Mouse (Mus musculus) urinary bladder, postnatal 25 days (tissue): Measurements from ENCODE around the gene Taf3.

Experiments used
- DNase-seq: peaks from one replicate; pipeline ENCODE4 v3.0.0; 2022; ENCODE audit warnings: low spot score

Gene Taf3

DNA sequence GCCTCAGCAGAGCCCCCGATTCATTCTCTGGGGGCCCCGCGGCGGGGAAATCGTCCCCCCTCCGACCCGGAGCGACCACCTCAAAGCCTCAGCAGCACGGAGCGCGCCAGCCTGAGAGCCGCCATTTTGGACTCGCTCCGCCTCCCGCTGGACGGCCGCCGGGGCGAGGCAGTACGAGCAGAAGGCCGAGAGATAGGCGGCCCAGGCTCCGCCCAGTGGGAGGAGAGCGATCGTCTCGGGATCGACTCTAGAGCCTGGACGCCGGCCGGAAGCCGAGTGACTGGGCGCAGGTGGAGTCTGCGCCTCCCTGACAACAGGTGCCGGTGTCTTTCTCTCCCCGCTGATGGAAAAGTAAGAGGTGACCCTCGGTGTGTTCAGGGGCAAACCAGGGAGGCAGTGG is at the start of gene Taf3:
Gene Taf3, minus strand, starts transcription at position 136 of the 400 bp plus-strand sequence.
- DNase-seq = peak; percentile 91

DNA sequence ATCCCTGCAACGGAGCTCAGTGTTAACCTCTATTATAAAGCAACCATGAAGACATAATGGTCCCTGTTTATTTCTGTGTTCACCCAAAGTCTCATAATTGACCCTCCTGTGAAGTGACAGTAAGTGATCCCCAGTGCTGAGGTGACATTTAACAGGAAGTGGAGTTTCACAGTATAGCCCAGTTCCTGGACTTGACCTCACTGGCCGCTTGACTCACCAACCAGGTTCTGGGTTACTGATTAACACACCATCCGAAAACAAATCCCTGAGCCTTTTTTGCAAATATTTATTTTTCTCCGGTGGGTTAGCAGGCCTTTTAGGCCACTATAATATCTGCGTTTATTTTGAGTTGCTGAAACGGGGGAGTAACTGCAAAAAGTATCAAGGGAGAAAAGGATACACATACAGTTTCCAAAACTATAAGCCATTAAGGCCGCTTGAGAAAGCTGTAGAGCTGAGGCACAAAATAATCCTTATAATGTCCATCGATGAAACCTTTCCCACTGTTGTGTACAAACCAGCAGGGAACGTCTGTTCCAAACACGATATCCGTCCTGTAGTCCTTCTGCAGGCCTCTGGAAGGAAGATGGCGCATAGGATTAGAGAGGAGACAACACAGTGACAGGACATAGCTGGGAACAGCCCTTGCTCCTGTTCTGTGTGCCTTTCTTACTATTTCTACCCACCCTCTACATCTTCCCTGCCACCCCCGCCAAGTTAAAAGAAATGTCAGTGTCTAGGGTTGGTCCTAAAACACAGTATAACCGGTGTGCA is 46.1 kb upstream of the Taf3 start:
- no peak for DNase-seq

DNA sequence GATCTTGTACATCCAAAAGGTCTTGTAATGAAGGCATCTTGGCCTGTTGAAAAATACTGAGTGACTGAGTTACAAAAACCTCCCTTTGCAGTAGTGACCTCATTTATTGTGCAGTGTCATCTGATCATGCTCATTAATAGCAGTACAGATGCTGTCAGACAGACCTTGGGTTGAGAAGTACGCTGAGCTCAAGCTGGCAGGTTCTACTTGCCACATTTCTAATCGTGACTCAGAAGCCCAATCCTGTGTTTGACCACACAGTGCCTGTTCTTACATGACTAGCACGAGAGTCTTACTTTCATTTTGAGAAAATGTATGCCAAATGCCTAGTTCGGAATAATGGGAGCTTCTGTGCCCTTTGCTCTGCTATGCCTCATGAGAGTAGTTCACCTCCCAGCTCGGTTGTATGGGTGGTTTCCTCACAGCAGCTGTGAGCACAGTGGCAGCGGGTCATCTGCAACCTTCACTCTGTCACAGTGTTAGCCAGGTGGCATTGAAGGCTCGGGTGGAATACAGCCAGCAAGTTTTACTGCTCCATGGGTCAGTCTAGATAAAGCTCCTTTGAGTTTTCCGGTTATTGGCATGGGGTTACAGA is 39.0 kb upstream of the Taf3 start:
- no peak for DNase-seq

DNA sequence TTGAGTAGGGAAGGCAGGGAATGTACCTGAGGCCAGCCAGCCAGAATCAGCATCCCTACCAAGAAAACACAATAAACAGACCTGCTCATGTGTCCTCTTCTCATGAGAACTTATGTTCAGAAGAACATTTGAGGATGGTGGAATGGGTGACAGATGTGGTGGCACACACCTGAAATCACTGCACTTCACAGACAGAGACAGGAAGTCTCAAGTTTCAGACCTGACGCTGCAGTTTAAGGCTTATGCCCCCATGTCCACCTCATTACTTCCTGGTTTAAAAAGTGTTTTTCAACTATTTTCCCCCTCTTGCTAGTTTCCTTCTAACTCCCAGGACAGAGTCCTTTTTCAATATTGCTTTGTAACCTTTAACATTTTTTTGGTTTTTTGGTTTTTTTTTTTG is 34.3 kb upstream of the Taf3 start:
- no peak for DNase-seq

DNA sequence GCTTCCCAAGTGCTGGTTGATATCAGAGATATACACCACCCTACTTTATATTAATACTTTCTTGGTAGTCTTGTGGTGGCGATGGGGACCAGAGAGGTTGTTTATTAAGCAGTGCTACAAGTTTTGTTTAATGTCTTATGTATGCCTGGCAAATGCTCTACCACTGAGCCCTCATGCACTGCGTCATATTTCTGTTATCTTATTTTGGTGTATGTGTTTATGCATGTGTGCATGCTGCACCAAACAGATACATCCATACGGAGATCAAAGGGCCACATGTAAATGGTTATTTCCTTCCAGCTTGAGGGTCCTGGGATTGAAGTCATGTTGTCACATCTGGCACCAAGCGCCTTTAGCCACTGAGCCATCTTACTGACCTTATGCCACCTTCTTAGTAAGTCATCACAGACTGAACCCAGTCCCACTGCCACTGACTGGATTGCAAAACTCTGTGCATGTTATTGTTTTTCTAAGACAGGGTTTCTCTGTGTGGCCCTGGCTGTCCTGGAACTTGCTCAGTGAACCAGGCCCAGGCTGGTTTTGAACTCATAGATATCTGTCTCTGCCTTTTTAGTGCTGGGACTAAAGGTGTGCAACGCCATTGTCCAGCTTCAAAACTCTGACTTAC is 33.2 kb upstream of the Taf3 start:
- no peak for DNase-seq

DNA sequence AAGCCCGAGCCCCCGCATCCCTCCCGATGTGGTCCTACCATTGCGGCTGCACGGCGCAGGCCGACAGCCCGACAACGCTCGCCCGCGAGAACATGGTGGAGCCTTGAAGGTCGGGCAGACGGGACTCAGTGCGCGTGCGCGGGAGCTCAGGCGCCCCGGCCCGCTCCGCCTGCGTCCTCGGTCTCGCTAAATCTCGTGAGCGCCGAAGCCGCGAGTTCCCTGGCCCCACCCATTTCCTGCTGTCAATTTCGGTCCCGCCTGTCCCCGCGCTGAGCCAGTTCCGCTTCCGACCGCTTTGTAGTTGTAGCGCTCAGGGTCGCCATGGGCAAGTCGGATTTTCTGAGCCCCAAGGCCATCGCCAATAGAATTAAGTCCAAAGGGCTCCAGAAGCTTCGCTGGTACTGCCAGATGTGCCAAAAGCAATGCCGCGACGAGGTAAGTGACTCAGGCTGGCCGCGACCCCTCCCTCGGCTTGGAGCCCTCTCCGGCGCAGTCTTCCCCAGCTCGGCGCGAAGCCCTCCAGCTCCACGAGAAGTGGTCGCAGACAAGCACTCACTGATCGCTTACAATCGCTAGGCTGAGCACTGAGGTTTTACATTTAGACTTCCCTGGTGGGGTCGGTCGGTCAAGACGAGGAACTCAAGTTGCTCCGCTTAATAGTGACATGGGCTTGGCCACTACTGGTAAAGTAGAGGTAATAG is 32.1 kb upstream of the Taf3 start, which contains the start of the genes Atp5c1 and Kin:
Gene Atp5c1, minus strand, starts transcription at position 201 of the 701 bp plus-strand sequence.
Gene Kin, plus strand, starts transcription at position 284 of the 701 bp plus-strand sequence.
- peak; percentile 90 for DNase-seq

DNA sequence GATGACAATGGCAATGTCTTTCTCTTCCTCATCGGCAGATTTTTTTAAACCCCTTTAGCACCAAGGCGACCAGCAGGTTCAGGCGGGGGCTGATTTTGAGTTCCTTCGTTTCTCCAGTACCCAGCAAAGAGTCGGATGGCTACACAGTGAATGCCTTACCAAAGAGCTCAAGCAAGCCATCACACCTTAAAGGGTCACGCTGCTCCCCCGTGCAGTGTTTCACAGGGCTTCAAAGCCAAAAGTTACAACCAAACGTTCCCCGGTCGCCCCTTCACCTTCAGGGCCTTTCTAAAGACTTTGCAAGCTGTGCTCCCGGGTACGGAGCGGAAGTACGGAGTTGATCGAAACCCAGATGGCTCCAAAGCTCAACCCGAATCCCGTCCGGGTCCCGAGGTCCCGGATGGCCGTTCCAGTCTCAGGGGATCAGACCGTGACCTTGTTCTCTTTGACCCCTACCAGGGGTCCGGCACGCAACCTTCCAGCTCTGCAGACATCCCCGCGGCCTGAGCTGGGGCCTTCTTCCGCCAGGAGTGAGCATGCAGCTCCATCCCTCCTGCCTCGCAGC is 31.4 kb upstream of the Taf3 start:
- DNase-seq = no peak

DNA sequence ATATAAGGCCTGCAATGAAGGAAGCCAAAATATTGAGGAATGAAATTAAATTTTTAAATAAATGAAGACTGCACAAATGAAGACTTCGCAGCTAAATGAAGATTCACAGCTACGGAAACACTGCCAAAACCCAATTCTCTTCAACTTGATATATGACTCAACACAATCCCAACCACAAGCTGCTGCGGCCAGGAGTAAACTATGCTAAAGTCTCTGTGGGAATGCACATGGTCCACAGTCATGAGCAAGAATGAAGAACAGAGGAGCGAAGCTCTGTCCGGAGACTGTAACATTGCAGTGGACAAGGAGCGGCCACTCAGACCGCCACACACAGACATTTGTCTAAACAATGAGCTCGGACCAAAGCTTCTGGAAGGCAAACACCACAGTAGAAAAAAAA is 28.3 kb upstream of the Taf3 start:
- DNase-seq = no peak

DNA sequence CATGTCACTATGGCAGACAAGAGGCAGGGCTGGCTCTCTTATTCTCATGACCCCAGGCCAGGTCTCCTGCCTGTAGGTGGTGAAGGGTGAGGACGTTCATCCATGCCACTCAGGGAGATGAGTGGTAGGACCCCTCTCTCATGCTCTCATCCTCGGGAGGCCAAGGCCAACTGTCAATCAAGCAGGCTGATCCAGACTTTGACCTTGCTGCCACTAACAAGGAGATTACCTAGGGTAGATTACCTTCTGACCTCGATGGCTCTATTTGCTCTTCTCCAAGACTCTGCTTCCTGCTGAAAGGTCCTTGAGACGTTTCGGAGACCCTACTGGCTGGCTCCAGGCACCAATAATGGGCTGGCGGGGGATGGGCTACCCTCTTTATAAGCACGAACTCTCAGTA is 26.1 kb upstream of the Taf3 start:
- no peak for DNase-seq

DNA sequence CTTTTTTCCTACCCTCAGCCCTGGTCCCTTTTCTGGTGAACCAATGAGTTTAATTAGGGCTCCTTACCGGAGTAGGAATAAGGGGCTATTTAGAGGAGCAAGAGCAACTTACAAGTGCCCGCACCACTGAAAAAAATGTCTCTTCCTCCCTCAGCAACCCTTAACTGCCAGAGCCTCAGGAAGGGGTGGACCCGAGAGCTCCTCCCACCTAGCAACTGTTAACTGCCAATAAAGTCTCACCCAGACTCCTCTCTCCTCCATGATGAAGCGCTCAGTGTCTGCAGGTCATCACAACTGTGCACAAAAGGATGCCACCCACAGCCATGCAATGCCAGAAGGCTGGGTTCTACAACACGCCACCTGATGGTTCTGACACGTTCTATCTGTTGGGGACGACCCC is 23.4 kb upstream of the Taf3 start:
- DNase-seq = no peak

DNA sequence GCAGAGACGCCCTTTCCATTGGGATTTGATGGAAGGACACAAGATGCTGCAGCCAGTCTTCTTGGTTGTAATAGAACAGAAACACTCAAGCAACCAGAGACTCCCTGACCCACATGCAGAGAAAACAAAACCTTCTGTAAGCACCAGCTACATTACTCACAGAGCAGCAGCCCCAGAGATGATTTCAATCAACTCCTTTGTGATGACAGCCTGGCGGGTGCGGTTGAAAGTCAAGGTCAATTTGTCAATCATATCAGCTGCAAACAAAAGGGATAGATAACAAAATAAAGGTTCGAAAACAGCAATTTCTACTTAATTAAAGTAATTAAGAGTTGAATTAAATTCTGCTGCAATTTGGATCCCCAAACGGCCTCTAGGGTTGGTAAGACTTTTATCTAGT is 10.4 kb upstream of the Taf3 start:
- no peak for DNase-seq

DNA sequence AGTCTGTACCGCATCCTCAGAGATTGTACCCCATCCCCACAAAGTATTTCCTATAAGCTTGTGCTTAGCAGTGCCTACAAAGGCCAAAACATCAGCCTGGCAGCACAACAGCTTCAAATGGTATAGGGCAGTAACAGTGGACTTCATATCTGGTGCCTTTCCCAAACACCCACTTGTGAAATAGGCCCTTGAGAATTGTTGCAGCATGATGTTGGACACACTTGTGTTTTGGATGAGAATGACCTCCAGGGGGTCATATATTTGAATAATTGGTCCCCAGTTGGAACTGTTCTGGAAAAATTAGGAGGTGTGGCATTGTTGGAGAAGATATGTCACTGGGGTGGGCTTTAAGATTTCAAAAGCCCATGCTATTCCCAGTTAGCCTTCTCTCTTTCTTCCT is 3.6 kb upstream of the Taf3 start:
- DNase-seq = no peak

DNA sequence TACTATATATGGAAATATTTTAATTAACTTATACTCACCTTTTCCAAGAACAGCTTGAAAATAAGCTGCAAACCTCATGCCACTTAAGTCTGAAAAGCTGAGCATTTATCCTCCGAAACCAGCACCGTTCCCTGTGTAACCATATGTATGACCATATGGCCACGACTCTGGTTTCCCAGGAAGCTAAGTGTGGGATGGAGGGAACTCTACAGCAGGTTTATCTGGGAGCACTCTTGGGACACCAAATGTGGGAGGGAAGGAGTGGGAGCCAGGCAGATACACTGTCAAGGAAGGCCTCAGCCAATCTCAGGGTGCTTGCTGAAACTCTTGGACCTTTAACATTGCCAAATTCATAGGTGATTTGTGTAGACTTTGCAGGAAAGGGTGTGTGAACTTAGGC is 2.5 kb upstream of the Taf3 start:
- DNase-seq = no peak

DNA sequence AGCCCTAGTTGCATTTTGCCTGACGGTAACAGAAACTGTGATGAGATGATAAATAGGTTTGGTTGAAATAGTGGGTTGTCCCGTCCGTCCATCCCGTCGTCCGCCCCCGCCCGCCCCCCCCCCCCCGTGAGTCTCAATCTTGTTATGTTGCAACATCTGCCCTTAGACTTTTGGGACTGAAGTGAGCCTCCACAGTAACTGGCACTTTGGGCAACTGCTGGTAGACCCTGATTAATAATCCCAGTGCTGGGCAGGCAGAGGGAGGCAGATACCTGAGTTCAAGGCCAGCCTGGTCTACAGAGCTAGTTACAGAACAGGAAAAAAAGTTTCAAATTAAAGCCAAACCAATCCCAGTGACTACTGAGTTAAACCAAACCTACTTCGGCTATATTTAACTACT is 1.1 kb upstream of the Taf3 start:
- no peak for DNase-seq

DNA sequence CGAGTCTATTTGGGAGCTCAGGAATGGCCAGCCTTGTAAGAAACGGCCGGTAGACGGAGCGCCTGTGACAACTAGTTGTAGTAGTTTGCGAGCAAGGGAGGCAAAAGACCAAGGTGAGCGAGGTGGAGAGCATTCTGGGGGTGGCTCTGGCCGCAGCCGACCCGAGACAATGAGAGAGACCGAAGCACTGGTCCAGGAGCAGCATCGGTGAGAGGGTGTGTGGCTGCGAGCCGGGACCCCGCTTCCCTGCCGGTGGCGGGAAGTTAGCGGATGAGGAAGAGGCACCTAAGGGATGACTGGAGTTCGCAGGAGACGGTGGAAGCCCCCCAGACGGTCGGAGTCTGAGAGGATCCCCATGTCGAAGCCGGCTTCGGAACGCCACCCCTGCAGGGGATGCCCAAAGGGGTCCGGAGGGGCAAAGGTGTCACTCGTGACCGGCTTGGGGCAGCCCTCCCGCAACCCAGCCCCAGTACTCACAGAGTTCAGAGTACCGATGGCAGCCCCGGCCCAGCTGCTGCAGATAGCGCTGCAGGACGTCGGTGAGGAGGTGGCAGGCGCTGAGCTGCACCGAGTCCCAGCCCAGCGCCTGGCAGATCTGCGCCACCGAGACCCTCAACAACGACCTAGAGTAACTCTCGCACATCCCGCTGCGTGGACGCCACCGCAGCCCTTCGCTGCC is 499 bp downstream of the Taf3 start:
- peak; percentile 12 for DNase-seq

DNA sequence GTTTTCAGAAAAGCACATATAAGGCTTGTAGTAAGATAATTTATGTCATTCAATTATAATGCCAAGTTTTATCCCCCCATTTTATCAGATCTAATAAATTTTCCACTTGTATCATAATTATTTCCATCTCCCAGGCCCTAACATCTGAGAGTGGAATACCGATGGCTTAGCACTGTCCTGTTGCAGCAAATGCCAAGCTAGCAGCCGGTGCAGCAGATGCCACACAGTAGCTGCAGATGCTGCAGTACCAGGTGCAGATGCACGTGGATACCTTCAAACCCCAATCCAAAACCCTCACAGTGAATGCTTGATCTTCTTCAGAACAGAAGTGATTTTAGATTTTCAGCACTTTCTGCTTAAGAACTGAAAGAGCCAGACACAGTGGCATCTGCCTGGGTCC is 13.4 kb downstream of the Taf3 start:
- DNase-seq = no peak

DNA sequence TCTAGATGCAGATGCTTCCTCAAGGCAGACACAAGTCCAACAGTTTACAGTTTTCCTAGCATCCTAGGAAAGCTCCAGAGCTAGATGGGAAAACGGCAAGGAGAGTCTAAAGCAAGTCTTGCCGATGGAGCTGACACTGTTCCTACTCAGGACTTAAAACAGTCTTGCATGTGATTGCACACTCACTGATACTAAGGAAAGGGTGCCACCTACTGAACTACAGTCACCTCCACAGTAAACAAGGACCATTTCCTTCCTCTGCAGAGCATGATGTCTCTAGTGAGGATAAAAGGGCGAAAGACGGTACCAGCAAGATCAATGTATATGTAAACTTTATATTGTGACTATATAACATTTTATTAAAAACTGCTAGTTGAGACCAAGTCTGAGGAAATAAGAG is 14.7 kb downstream of the Taf3 start:
- no peak for DNase-seq

DNA sequence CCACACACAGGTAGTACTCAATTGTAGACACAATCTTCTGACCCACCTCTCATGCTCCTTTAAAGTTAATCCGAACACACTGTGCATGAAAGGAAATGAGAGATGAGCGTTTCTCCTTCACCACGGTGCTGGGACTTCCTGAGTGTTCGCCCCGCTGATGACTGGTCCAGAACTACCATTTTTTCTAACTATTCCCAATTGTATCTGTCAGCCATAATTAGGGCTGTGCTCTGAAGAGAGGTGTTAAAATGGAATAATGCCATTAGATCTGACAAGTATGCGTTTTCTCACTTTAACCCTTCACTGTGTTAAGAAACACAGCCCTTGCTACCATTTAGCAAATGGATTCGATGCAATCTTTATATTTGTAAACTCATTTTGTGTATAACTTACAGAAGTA is 18.6 kb downstream of the Taf3 start:
- no peak for DNase-seq

DNA sequence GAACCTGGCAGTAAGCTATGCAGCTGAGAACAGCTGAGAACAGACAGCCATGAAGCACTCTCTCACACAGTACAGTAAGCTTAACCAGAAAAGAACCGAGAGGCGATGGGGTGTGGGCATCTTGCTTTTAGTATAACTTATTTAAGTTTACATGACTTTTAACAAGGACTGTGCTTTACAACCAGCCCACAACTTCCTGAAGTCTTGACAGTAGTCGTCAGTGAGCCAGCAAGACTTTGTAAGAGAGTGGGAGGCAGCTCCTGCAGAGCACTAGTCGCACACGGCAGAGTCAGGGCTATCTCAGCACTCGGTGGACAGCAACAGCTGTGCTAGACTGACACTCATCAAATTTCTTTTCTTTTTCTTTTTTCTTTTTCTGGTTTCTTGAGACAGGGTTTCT is 24.1 kb downstream of the Taf3 start:
- DNase-seq = no peak

DNA sequence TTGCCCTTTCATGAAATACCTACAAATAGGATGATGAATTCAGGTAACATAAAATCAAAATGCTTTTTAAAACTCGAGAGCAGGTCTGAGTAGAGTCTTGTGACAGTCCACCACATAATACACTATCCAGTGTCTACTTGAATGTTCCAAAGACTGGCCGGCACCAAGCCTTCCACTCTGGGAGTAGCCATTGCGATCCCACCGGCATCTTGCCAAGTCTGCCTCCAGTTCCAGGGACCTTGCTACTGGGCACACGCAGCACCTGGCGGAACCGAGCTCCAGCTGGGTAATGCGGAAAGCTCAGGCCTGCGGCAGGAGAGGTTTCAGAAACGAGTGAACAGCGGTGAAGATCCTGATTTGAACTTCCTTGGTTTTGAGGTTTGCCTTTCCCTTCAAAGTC is 27.1 kb downstream of the Taf3 start:
- no peak for DNase-seq

DNA sequence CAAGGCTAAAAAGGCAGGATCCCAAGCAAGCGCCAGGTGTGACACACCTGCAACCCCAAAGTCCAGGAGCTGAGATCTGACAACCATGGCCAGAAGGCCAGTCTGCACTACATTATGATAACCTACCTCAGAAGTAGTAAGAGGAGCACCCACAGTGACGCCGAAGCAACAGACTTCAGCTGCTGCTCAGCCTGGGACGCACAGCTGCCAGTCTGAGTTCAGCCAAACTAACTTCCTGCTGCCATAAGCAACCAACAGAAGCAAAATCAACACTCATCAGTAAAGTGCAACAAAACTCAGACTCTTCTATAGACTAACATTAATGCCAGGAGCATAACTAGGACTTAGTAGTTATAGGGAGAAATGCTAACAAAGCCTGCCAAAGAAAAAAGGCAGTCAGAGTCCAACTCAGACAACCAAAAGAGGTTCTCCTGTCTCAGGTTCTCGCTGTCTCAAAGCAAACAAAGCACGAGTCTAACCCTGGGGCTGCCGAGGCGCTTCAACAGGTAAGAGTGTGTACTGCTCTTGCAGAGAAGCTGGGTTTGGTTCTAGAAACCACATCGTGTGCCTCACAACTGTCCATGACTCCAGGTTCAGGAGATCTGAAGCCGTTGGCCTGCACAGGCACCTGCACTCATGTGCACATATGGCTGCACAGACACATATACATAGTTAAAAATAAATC is 33.3 kb downstream of the Taf3 start:
- DNase-seq = no peak
